Mouse (Mus musculus) liver, adult 2 months (tissue): ENCODE results near the gene Acaa1b.

Experiments used
- CTCF ChIP-seq: fragments of 200-500 bp; IDR thresholded peaks from 2 replicates; pipeline ENCODE4 v1.5.1; 2011; ENCODE audit warnings: low read depth, low read length, control low read depth
- POLR2A ChIP-seq: fragments of 200-500 bp; IDR thresholded peaks from 2 replicates; pipeline ENCODE4 v1.6.1; 2011; ENCODE audit warnings: low read length, control low read depth; ENCODE audit not compliant: insufficient read depth; ENCODE audit errors: extremely low read depth

GRCm38 (mm10) chr9:119165548-119165947, 8.7 kb upstream of the Acaa1b start:
- peak; percentile 21; the same call in 1 of the 2 replicates for TF ChIP-seq CTCF
- TF ChIP-seq POLR2A: no peak
